Mouse (Mus musculus) brain, embryonic 14.5 days (tissue): Measurements from ENCODE around the gene Stox2. TPM values are rescaled to one million over a fixed set of nuclear protein-coding genes. Genes with fewer than 3 reads are reported as not detected.

Experiments
- DNase-seq: peaks from one replicate; pipeline ENCODE4 v3.0.0-alpha.2; 2011; ENCODE audit warnings: low read depth
- CTCF ChIP-seq: fragments of 200-500 bp; IDR thresholded peaks from 2 replicates; pipeline ENCODE4 v1.5.1; 2012; ENCODE audit warnings: inconsistent platforms, mild to moderate bottlenecking, moderate library complexity, borderline replicate concordance; ENCODE audit not compliant: insufficient read depth, insufficient read length; ENCODE audit errors: extremely low read depth
- POLR2A ChIP-seq: fragments of 200-500 bp; IDR thresholded peaks from 2 replicates; pipeline ENCODE4 v1.6.1; 2012; ENCODE audit warnings: mild to moderate bottlenecking, inconsistent platforms, borderline replicate concordance; ENCODE audit not compliant: poor library complexity, insufficient read depth, insufficient read length, severe bottlenecking; ENCODE audit errors: extremely low read depth
- polyA plus RNA-seq: library from polyadenylated mRNA; depleted of rRNA; stranded (reverse); fragments of >200 nt; gene quantifications from 2 replicates; pipeline ENCODE4 v1.2.3, GENCODE M21; 2012

The Stox2 gene
- polyA plus RNA-seq, 1 experiment = 44.9 TPM

DNA sequence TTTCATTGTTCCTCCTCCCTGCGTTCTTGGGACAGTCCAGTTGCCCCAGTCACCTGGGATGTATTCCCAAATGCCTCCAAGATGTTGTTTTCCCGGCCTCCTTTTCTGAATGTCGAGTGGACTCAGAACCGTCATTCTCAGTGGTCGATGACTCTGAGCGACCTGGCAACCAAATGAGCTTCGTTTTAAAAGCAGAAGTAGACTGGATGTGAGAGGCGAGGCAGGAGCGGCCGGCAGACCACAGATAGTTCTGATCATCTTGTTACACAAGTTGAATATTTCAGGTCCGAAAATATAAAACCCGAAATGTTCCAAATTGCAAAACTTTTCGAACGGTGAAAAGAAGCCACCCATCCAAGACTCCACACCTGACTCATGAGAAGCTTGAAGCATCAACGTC is 76.2 kb downstream of the Stox2 start:
- DNase-seq = no peak
- TF ChIP-seq CTCF (no peak), POLR2A (no peak)

DNA sequence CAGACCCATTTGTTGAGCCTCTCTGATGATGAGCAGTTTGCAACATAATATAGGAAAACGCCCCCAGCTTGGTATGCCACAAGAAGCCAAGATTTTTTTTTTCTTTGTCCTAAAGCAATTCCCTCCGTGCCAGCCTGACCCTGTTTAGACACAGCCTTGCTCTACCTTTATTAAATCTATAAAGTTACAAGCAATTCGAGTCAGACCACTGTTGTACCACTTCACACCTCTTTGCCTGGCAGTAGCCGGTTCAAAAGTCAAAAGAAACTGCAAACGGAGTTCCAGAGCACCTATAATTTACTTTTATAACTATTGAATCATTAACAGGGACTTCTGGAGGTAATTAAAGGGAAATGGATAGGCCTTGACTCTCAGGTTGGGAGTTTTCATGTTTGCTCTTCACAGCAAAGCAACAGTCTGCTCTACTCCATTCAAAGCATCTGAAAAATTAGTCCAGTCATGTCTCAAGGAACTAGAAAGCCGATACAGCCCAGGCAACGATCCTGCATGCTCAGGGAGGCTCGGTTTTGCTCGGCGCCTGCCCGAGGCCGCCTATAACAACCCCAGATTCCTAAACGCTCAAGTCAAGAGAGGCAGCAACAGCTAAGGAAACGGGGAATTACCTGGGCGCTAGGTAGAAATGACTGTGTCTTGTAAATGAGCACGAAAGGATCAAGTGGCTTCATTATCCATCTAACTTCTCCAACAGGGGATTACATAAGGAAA is 77.0 kb downstream of the Stox2 start:
- TF ChIP-seq CTCF (no peak), POLR2A (no peak)
- peak; percentile 50 for DNase-seq

- TF ChIP-seq CTCF = no peak
- TF ChIP-seq POLR2A = no peak
- no peak for DNase-seq
These were observed 79.1 kb downstream of the Stox2 start for GRCm38 (mm10) chr8:47367029-47367428.

DNA sequence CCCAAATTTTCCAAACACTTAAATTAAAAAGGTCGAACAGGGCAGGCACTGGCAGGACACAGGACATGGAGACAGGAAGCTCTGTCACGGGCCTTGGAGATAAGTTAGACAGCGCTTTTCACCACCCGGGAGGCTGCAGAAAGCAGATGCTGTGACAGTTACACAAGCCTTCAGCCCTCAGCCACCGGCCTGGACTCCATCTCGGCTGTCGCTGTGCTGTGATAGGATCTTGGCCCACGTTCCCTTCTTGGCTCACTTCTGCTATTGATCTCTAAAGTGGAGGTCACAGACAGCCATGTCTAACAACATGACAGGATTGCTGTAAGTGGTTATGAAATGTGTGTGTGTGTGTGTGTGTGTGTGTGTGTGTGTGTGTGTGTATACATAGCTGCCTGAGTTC is 82.9 kb downstream of the Stox2 start:
- TF ChIP-seq CTCF (no peak), POLR2A (no peak)
- peak; percentile 69 for DNase-seq

DNA sequence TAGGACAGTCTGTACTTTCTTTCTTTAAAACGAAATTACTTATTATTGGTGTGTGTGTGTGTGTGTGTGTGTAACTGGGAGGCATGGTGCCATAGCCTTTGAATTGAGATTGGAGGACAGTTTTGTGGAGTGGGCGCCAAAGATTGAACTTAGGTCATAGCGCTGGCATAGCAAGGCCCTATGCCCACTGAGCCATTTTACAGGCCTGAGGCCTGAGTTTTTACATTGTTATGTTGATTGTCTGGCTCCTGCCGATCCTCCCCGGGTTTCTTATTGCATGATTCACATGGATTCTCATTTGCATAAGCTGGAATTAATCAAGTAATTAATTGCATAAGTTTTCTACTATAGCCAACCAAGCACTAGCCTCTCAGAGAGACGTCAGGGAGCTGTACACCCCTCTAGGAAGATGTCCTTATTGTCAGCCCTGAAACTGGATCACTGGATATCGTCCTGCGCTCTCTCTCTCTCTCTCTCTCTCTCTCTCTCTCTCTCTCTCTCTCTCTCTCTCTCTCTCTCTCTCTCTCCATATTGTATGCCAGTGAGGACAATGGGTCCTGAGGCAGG is 90.7 kb downstream of the Stox2 start:
- TF ChIP-seq CTCF (no peak), POLR2A (no peak)
- DNase-seq = peak; percentile 85

- peak; percentile 89 for DNase-seq
- TF ChIP-seq CTCF = no peak
- TF ChIP-seq POLR2A = no peak
These were observed 91.5 kb downstream of the Stox2 start for GRCm38 (mm10) chr8:47354523-47355168.

- peak; percentile 63 for DNase-seq
- TF ChIP-seq POLR2A (no peak), CTCF (no peak)
These were observed 94.1 kb downstream of the Stox2 start for GRCm38 (mm10) chr8:47351914-47352701.

DNA sequence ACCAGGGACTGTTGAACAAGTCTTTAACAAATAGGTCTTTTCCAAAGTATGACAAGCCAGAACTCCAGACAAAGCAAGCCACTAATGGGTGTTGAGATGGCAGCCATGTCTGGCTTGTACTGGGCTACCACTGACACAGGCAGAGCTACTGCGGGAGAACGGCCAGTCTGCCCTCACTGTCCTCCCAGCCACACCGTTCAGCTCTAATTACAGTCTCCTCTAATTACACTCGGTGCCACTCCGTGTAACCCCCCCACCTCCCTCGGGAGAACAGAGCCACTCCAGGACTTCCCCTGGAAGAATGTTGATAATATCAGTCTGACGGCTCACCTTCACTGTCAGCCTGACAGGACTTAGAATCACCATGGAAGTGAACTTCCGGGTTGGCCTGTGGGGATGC is 97.1 kb downstream of the Stox2 start:
- no peak for TF ChIP-seq POLR2A
- TF ChIP-seq CTCF = no peak
- no peak for DNase-seq

GRCm38 (mm10) chr8:47347809-47348208 is 98.4 kb downstream of the Stox2 start:
- no peak for DNase-seq
- no peak for TF ChIP-seq CTCF
- TF ChIP-seq POLR2A = no peak

DNA sequence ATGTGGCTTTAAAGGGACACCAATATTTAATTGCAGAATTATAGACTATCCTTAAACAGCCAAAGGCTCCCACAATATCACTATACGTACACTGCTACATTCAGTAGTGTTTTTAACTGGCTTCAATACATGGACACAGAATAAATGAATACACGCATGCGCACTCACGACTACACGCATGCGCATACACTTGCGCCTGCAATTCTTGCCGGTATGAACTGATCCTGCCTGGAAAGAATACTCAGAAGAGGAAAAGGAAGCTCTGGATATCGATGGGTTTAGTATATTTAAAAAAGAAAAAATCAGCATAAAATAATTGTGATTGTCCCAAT is 100.4 kb downstream of the Stox2 start:
- TF ChIP-seq CTCF (no peak), POLR2A (no peak)
- DNase-seq = peak; percentile 97
